Mouse (Mus musculus): ENCODE data around the gene Cdh12. TPM values are rescaled to one million over a fixed set of nuclear protein-coding genes. Genes with fewer than 3 reads are reported as not detected.

The Cdh12 gene
- polyA plus RNA-seq, 1 experiment from 2014 or later, result 0.08 TPM

DNA sequence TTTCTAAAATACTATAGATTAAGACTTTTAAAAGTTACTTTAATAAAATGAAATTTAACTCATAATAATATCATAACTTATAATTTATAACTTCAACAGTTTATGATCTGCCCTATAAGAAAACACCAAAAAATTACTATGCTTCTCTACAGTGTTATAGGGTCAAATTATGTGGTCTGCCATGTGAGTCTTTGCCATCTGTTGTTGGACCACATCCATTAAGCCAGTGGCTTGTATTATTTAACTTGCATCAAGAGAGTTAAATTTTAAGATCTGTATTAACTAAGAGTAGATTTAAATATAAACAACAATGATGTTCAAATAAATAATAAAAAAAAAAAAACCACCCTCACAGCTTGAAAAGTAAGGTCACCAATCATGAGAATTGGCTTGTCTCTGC, 479.2 kb downstream of the Cdh12 start:
- Histone ChIP-seq H3K4me1 (replicated peaks) (no peaks in the 10 kb centered on the region), H3K27ac (no peak overlapping the region), H3K4me3 (no peak overlapping the region), H3K27me3 (no peaks in the 10 kb centered on the region), H3K4me2 (no peak overlapping the region), H3K9ac (no peak overlapping the region), H3K36me3 (no peaks in the 10 kb centered on the region), H3K9me3 (replicated peaks) (no peaks in the 10 kb centered on the region)
- no peak for ATAC-seq (replicated peaks; ENCODE audit: insufficient number of reproducible peaks, insufficient read depth, low FRiP score, low read depth)

DNA sequence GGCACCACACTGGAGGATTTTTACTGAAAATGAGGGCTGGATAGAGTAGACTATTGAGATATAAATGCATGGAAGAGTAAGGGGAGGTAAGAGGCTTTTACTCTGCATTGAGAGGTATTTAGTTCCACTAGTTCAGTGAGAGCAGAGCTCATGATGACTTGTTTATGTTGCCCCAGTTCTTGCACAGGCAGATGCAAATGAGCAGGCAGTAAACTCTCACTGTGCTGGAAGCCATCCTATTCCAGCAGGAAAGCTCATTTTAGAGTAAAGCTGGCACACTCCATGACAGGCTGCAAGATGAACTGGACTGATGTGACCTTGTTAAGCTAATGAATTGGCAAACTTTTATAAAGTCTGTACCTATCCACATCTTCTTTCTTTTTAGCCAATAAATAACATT, 494.9 kb downstream of the Cdh12 start:
- Histone ChIP-seq H3K4me2 (no peak overlapping the region), H3K27ac (no peak overlapping the region), H3K4me1 (replicated peaks) (no peaks in the 10 kb centered on the region), H3K36me3 (no peaks in the 10 kb centered on the region), H3K9ac (no peak overlapping the region), H3K9me3 (replicated peaks) (no peaks in the 10 kb centered on the region), H3K27me3 (no peaks in the 10 kb centered on the region), H3K4me3 (no peak overlapping the region)
- ATAC-seq (replicated peaks; ENCODE audit: insufficient number of reproducible peaks, insufficient read depth, low FRiP score, low read depth), result no peak

DNA sequence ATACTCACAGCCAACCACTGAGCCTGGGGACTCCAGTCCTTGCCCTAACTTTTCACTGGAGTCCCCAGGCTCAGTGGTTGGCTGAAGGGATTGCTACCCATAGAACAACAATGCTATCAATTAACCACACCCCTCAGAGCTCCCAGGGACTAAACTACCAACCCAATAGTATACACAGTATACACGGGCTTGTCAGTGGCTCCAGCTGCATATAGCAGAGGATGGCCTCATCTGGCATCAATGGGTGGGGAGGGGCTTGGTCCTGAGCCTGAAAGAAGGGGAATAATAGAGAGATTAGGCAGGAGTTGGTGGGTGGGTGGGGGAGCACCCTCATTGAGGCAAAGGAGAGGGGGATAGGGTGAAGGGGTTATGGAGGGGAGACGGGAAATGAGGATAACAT, 518.4 kb downstream of the Cdh12 start:
- Histone ChIP-seq H3K27me3 (no peaks in the 10 kb centered on the region), H3K27ac (no peak overlapping the region)
- ATAC-seq (replicated peaks; ENCODE audit: insufficient number of reproducible peaks, insufficient read depth, low FRiP score, low read depth), result no peak

DNA sequence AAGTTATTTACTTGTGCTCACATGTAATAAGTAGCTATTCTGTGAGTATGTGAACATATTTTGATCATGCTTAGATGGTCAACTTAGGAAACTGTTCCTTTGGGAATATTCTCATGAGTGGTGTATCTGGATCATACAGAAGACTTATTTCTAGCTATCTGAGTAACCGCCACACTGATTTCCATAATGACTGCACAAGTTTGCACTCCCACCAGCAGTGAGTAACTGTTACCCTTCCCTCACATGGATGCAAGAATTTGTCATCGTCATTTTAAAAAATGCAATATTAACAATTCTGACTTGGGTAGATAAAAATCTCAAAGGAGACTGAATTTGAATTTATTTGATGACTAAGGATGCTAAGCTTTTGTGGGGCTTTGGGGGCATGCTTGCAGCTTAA, 522.0 kb downstream of the Cdh12 start:
- ATAC-seq (replicated peaks; ENCODE audit: insufficient number of reproducible peaks, insufficient read depth, low FRiP score, low read depth), result no peak
- H3K4me1 ChIP-seq (replicated peaks), result no peaks in the 10 kb centered on the region
- H3K36me3 ChIP-seq, result no peaks in the 10 kb centered on the region
- no peak overlapping the region for H3K27ac ChIP-seq
- WGBS, result 80% methylated on average over 2 of the region's 2 CpGs
- H3K4me2 ChIP-seq, result no peak overlapping the region
- no peaks in the 10 kb centered on the region for H3K9me3 ChIP-seq (replicated peaks)
- no peak overlapping the region for H3K4me3 ChIP-seq
- H3K9ac ChIP-seq, result no peak overlapping the region
- no peaks in the 10 kb centered on the region for H3K27me3 ChIP-seq

More for the DNA sequence above, 518.4 kb downstream of the Cdh12 start:
- no peak overlapping the region for H3K9ac ChIP-seq
- no peaks in the 10 kb centered on the region for H3K9me3 ChIP-seq (replicated peaks)
- H3K4me1 ChIP-seq (replicated peaks), result no peaks in the 10 kb centered on the region
- no peak overlapping the region for H3K4me2 ChIP-seq
- WGBS, result 63% methylated on average over 2 of the region's 2 CpGs
- H3K4me3 ChIP-seq, result no peak overlapping the region
- H3K36me3 ChIP-seq, result no peaks in the 10 kb centered on the region

DNA sequence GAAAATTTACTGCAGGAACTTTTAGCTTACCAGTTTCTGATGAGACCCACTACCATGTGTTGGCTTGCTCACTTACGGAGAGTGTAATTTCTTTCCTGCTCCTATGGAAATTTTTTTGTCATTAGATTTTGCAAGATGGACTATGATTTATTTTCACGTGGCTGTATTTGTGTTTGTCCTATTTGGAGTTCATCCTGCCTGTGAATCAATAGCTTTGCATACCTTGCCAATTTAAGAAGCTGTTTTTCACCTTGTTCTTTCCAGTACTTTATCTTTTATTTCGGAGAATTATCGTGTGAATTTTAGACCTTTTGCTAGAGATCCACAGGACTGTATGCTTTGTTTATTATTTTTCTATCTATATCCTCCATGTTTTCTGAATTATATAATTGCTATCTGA, 551.5 kb downstream of the Cdh12 start:
- Histone ChIP-seq H3K27me3 (no peaks in the 10 kb centered on the region), H3K4me1 (replicated peaks) (no peaks in the 10 kb centered on the region), H3K4me2 (no peak overlapping the region), H3K9ac (no peak overlapping the region), H3K27ac (no peak overlapping the region), H3K36me3 (no peaks in the 10 kb centered on the region), H3K4me3 (no peak overlapping the region), H3K9me3 (replicated peaks) (no peaks in the 10 kb centered on the region)
- ATAC-seq (replicated peaks; ENCODE audit: insufficient number of reproducible peaks, insufficient read depth, low FRiP score, low read depth), result no peak
- 68% methylated on average over 4 of the region's 4 CpGs for WGBS

DNA sequence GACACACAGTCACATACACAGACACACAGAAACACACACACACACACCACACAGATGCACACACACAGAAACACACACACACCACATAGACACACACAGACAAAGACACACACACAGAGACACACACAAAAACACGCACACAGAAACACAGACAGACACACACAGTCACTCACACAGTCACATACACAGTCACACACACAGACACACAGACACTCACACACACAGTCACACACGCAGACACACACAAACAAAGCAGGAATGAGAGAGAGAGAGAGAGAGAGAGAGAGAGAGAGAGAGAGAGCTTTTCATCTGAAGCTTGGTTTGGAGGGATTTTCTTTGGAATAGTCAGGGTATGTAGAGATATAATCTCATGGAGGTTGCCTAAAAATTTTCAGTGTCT, 558.9 kb downstream of the Cdh12 start:
- WGBS, result 89% methylated on average over 2 of the region's 2 CpGs
- Histone ChIP-seq H3K9ac (no peak overlapping the region), H3K27ac (no peak overlapping the region), H3K4me3 (no peak overlapping the region), H3K4me2 (no peak overlapping the region), H3K4me1 (replicated peaks) (no peaks in the 10 kb centered on the region), H3K27me3 (no peaks in the 10 kb centered on the region), H3K36me3 (no peaks in the 10 kb centered on the region), H3K9me3 (replicated peaks) (no peaks in the 10 kb centered on the region)
- no peak for ATAC-seq (replicated peaks; ENCODE audit: insufficient number of reproducible peaks, insufficient read depth, low FRiP score, low read depth)

DNA sequence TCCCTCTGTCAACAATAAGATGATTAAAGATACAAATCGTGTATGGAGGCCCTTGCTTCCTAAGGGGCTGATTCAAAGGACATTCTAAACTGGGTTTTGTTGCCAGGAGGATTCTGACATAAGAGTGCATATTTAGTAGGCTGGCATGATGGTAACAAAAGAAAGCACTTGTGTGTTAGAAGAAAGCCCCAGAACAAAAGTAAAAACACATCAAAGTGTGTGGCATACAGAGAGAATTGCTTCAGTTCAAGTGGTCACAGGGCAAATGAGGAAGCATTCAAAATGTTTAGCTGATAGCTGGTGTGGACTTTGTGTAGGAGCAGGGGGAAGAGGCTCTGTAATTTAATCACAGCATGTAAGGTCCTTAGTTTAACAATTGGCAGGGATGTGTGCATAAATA, 559.4 kb downstream of the Cdh12 start:
- Histone ChIP-seq H3K9ac (no peak overlapping the region), H3K9me3 (replicated peaks) (no peaks in the 10 kb centered on the region), H3K36me3 (no peaks in the 10 kb centered on the region), H3K27me3 (no peaks in the 10 kb centered on the region), H3K4me3 (no peak overlapping the region), H3K27ac (no peak overlapping the region), H3K4me1 (replicated peaks) (no peaks in the 10 kb centered on the region), H3K4me2 (no peak overlapping the region)
- 29% methylated on average over 1 of the region's 1 CpGs for WGBS
- no peak for ATAC-seq (replicated peaks; ENCODE audit: insufficient number of reproducible peaks, insufficient read depth, low FRiP score, low read depth)

DNA sequence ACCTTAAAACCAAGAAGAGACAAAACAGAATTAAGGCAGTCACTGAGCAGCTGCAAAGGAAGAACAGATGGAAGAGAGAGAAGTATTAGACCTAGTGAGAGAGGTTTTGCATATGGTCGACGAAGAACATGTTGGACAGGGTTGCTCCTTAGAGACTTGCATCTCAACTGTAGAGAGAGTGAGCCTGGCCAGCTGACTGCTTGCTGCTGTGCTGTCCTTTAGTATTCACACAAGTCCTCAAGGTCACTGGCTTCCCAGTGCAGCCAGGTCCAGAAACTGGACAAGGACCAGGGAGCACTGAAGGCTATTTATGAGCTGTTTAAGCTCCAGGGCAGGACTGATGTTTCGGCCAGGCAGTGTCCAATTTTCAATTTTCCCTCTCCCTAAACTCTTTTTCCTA, 559.9 kb downstream of the Cdh12 start:
- Histone ChIP-seq H3K4me1 (replicated peaks) (no peaks in the 10 kb centered on the region), H3K27ac (no peak overlapping the region), H3K9ac (no peak overlapping the region), H3K27me3 (no peaks in the 10 kb centered on the region), H3K4me2 (no peak overlapping the region), H3K4me3 (no peak overlapping the region), H3K9me3 (replicated peaks) (no peaks in the 10 kb centered on the region), H3K36me3 (no peaks in the 10 kb centered on the region)
- 46% methylated on average over 3 of the region's 3 CpGs for WGBS
- no peak for ATAC-seq (replicated peaks; ENCODE audit: insufficient number of reproducible peaks, insufficient read depth, low FRiP score, low read depth)

DNA sequence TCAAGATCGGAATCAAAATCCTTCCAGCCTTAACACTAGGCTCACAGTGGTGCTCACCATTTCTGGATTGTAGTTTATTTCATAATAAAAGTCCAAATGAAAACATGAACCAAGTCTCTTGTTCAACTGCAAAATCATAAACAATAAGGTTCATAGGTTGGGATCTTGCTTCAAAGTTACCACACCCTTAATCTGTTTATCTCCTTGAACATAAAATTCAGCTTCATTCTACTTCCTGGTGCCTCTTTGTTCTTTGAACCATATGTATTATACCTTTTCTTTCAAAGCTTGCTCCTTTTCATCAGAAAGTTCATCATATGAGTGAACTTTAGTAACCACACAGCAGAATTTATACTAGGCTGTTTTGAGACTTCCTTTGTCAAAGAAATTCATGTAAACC, 614.6 kb downstream of the Cdh12 start:
- H3K4me2 ChIP-seq, result no peak overlapping the region
- no peaks in the 10 kb centered on the region for H3K4me1 ChIP-seq (replicated peaks)
- no peaks in the 10 kb centered on the region for H3K36me3 ChIP-seq
- no peak overlapping the region for H3K9ac ChIP-seq
- no peak overlapping the region for H3K4me3 ChIP-seq
- H3K27ac ChIP-seq, result no peak overlapping the region
- ATAC-seq (replicated peaks; ENCODE audit: insufficient number of reproducible peaks, insufficient read depth, low FRiP score, low read depth), result no peak
- H3K9me3 ChIP-seq (replicated peaks), result no peaks in the 10 kb centered on the region
- WGBS, result 74% methylated on average over 1 of the region's 1 CpGs
- H3K27me3 ChIP-seq, result no peaks in the 10 kb centered on the region

DNA sequence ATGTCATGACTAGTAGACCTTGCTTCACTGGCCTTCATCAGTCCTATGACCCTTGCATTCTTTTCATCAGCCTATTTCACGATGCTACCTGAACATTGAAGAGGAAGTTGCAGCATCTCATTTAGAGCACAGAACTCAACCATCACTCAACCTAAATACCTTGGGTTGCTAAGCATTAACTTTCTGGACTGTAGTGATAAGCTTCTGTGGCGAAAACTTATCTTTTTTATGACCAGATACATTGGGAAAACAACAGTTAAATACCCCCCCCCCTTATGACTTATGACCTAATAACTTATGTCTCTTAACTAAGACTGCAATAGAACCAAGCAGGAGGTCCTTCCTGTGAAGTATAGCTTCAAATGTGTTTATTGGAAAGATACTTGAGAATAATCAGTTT, 620.2 kb downstream of the Cdh12 start:
- no peak overlapping the region for H3K27ac ChIP-seq
- no peak for ATAC-seq (replicated peaks; ENCODE audit: insufficient number of reproducible peaks, insufficient read depth, low FRiP score, low read depth)

DNA sequence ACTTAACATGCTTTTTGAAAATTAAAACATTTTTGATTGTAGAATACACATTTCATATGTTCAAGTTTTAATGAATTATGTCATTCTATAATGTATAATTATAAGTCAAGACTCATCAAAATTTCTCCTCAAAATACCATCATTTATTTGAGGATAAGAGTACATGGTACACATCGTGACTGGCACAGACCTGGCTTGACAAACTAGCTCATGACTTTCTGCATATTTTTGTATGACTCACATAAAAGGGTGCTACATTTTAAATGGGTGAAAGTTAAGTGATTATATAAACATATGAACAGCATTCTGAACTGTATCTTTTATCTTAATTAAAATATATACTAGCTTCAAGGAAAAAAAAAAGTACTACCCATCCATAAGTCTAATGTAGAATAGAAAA, 643.8 kb downstream of the Cdh12 start:
- Histone ChIP-seq H3K9me3 (replicated peaks) (no peaks in the 10 kb centered on the region), H3K36me3 (no peaks in the 10 kb centered on the region), H3K27me3 (no peaks in the 10 kb centered on the region), H3K27ac (no peak overlapping the region), H3K9ac (no peak overlapping the region), H3K4me2 (no peak overlapping the region), H3K4me1 (replicated peaks) (no peaks in the 10 kb centered on the region), H3K4me3 (no peak overlapping the region)
- ATAC-seq (replicated peaks; ENCODE audit: insufficient number of reproducible peaks, insufficient read depth, low FRiP score, low read depth), result no peak
- 76% methylated on average over 1 of the region's 1 CpGs for WGBS

More for the DNA sequence above, 620.2 kb downstream of the Cdh12 start:
- H3K4me2 ChIP-seq, result no peak overlapping the region
- H3K9me3 ChIP-seq (replicated peaks), result no peaks in the 10 kb centered on the region
- no peaks in the 10 kb centered on the region for H3K4me1 ChIP-seq (replicated peaks)
- WGBS, result 66% methylated on average over 2 of the region's 2 CpGs
- H3K27me3 ChIP-seq, result no peaks in the 10 kb centered on the region
- no peak overlapping the region for H3K9ac ChIP-seq
- H3K4me3 ChIP-seq, result no peak overlapping the region
- H3K36me3 ChIP-seq, result no peaks in the 10 kb centered on the region

DNA sequence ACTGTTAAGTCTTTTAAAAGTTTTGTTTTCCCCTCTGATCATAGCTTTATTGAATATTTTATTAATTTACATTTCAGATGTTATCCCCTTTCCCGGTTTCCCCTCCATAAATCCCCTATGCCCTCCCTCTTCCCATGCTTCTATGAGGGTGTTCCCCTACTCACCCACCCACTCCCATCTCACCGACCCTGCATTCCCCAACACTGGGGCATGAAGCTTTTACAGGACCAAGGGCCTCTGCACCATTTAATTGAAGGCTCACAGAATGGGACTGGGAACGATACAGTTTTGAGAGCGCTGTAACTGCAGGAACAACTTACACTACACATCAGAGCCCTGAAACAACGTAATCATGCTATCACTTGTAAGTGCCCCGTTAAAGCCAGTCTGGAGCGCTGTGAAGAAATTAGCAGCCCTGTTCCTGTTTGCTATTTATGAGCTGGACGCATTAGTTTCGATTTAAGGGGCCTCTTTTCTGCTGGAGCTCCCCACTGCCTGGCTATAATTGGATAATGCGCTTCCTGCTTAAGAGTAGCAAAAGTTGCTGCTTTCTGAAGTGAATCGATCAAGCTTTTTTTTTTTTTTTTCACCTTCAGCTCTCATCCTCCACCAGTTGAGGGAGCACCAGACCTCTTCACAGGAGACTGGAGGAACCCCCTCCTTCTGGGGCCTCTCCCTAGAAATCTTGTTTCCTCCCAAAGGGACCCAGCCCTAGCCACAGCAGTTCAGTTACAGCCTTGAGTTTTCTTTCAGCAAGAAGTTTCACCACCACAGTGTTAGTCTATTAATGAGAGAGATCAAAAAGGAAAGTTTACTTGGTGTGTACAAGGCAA, 660.2 kb downstream of the Cdh12 start:
- 14% methylated on average over 11 of the region's 11 CpGs for WGBS
- no peaks in the 10 kb centered on the region for H3K4me1 ChIP-seq (replicated peaks)
- peak overlapping the region; percentile 57 for H3K4me2 ChIP-seq
- H3K27ac ChIP-seq, result no peak overlapping the region
- H3K4me3 ChIP-seq, result peak overlapping the region; percentile 41
- no peaks in the 10 kb centered on the region for H3K9me3 ChIP-seq (replicated peaks)
- no peaks in the 10 kb centered on the region for H3K27me3 ChIP-seq
- ATAC-seq (replicated peaks; ENCODE audit: insufficient number of reproducible peaks, insufficient read depth, low FRiP score, low read depth), result no peak; the same call in 1 of the 2 replicates
- H3K36me3 ChIP-seq, result no peaks in the 10 kb centered on the region
- 0 out of 2 replicates have a peak overlapping the region, but pooled peaks have one; percentile 35 for H3K9ac ChIP-seq

Data from heart, embryonic 15.5 days (tissue).